Mouse (Mus musculus) lung, embryonic 15.5 days (tissue): ENCODE data around the gene Rtel1. TPM values are rescaled to one million over a fixed set of nuclear protein-coding genes. Genes with fewer than 3 reads are reported as not detected.

Experiments
- ATAC-seq: fragments of 200-750 bp; cut with Nextera tagmentation; 2 replicates; pipeline ENCODE4 v1.8.0; 2017; ENCODE audit warnings: moderate number of reproducible peaks, borderline replicate concordance; ENCODE audit not compliant: low FRiP score, low TSS enrichment; ENCODE audit errors: extremely low read depth
- H3K27ac ChIP-seq: fragments of 300-500 bp; sonication (generic); 2 replicates; pipeline ENCODE4 v1.5.1; 2015; ENCODE audit warnings: moderate library complexity, mild to moderate bottlenecking, inconsistent platforms
- H3K27me3 ChIP-seq: fragments of 300-500 bp; sonication (generic); 2 replicates; pipeline ENCODE4 v1.6.1; 2015; ENCODE audit warnings: inconsistent platforms
- H3K36me3 ChIP-seq: fragments of 300-500 bp; sonication (generic); 2 replicates; pipeline ENCODE4 v1.6.1; 2015; ENCODE audit warnings: inconsistent platforms
- H3K4me1 ChIP-seq: fragments of 300-500 bp; sonication (generic); 2 replicates; pipeline ENCODE4 v1.6.1; 2015; ENCODE audit warnings: inconsistent platforms
- H3K4me2 ChIP-seq: fragments of 300-500 bp; sonication (generic); 2 replicates; pipeline ENCODE4 v1.6.1; 2015; ENCODE audit warnings: inconsistent platforms, mild to moderate bottlenecking, moderate library complexity
- H3K4me3 ChIP-seq: fragments of 300-500 bp; sonication (generic); 2 replicates; pipeline ENCODE4 v1.5.1; 2015; ENCODE audit warnings: mild to moderate bottlenecking, inconsistent platforms
- H3K9ac ChIP-seq: fragments of 300-500 bp; sonication (generic); 2 replicates; pipeline ENCODE4 v1.6.1; 2015; ENCODE audit warnings: inconsistent platforms
- H3K9me3 ChIP-seq: fragments of 300-500 bp; sonication (generic); 2 replicates; pipeline ENCODE4 v1.6.1; 2016; ENCODE audit warnings: inconsistent platforms
- WGBS: fragments of 180-500 bp; shearing (Covaris S2); methylation state at CpG from one replicate; pipeline ENCODE4 v1.1.7; 2015; 5-methylcytosine and 5-hydroxymethylcytosine counted together
- polyA plus RNA-seq: library from polyadenylated mRNA; unstranded; fragments of >200 nt; fragmentation: Nextera tagmentation; extraction: Ambion mirVana; gene quantifications from 2 replicates; pipeline ENCODE4 v1.2.1, GENCODE M21; 2015

Gene Rtel1
- polyA plus RNA-seq, 1 experiment from 2014 or later: 51.2 TPM

GRCm38 (mm10) chr2:181391541-181391940 is 72.0 kb downstream of the Rtel1 start:
- H3K4me2 ChIP-seq: no peak overlapping the region
- no peak overlapping the region for H3K27ac ChIP-seq
- no peak overlapping the region for H3K4me3 ChIP-seq
- 68% methylated on average over 2 of the region's 2 CpGs for WGBS
- no peaks in the 10 kb centered on the region for H3K27me3 ChIP-seq
- no peak for ATAC-seq
- no peak overlapping the region for H3K9ac ChIP-seq
- H3K4me1 ChIP-seq: peaks cover 6% of the 10 kb centered on the region; the same call in 1 of the 2 replicates
- H3K36me3 ChIP-seq: 0 out of 2 replicates have a peak, but pooled peaks cover 9% of the 10 kb centered on the region
- no peaks in the 10 kb centered on the region for H3K9me3 ChIP-seq

GRCm38 (mm10) chr2:181392600-181393213 is 73.2 kb downstream of the Rtel1 start:
- H3K4me2 ChIP-seq: no peak overlapping the region
- H3K27ac ChIP-seq: no peak overlapping the region
- no peaks in the 10 kb centered on the region for H3K27me3 ChIP-seq
- H3K4me1 ChIP-seq: peaks cover 7% of the 10 kb centered on the region; the same call in 1 of the 2 replicates
- H3K9ac ChIP-seq: no peak overlapping the region
- 0 out of 2 replicates have a peak, but pooled peaks cover 6% of the 10 kb centered on the region for H3K36me3 ChIP-seq
- no peak overlapping the region for H3K4me3 ChIP-seq
- no peaks in the 10 kb centered on the region for H3K9me3 ChIP-seq
- WGBS: 21% methylated on average over 4 of the region's 4 CpGs
- 0 out of 2 replicates have a peak, but pooled peaks have one; percentile 60 for ATAC-seq

GRCm38 (mm10) chr2:181394086-181394485 is 74.5 kb downstream of the Rtel1 start:
- ATAC-seq: no peak
- Histone ChIP-seq H3K4me2 (no peak overlapping the region), H3K36me3 (0 out of 2 replicates have a peak, but pooled peaks cover 6% of the 10 kb centered on the region), H3K4me3 (no peak overlapping the region), H3K27me3 (no peaks in the 10 kb centered on the region), H3K4me1 (peaks cover 8% of the 10 kb centered on the region; the same call in 1 of the 2 replicates), H3K9me3 (no peaks in the 10 kb centered on the region), H3K27ac (no peak overlapping the region), H3K9ac (no peak overlapping the region)
- 95% methylated on average over 3 of the region's 3 CpGs for WGBS

GRCm38 (mm10) chr2:181397207-181397761 is 77.7 kb downstream of the Rtel1 start:
- Histone ChIP-seq H3K4me2 (no peak overlapping the region), H3K9ac (no peak overlapping the region), H3K36me3 (no peaks in the 10 kb centered on the region), H3K27me3 (no peaks in the 10 kb centered on the region), H3K4me3 (no peak overlapping the region), H3K4me1 (peaks cover 8% of the 10 kb centered on the region; the same call in 1 of the 2 replicates), H3K27ac (no peak overlapping the region; the same call in 1 of the 2 replicates), H3K9me3 (no peaks in the 10 kb centered on the region)
- 39% methylated on average over 5 of the region's 5 CpGs for WGBS
- ATAC-seq: peak; percentile 19; the same call in 1 of the 2 replicates

DNA sequence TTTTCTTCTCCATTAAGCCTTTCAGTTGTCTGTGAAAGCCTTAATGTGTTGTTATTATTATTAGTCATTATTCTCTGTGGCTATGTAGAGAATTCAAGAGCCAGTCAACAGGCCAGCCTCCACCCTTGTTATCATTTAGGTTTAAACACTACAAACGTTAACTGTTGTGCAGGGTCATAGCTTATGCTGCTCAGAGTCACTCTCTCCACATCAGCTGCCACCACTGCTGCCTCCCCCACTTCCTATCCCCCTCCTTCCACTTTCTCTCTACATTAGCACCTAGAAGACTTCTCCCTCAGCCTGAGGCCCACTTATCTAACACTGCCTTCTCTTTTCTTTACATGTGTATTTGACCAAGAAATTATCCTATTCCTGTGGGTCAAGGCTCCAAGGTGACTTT is 82.0 kb downstream of the Rtel1 start:
- H3K27me3 ChIP-seq: no peaks in the 10 kb centered on the region
- H3K4me1 ChIP-seq: peaks cover 8% of the 10 kb centered on the region; the same call in 1 of the 2 replicates
- no peaks in the 10 kb centered on the region for H3K9me3 ChIP-seq
- no peak overlapping the region for H3K27ac ChIP-seq
- no peaks in the 10 kb centered on the region for H3K36me3 ChIP-seq
- no peak overlapping the region for H3K4me3 ChIP-seq
- no peak overlapping the region for H3K9ac ChIP-seq
- H3K4me2 ChIP-seq: no peak overlapping the region
- WGBS: 7% methylated on average over 1 of the region's 1 CpGs
- ATAC-seq: no peak

GRCm38 (mm10) chr2:181403722-181404121 is 84.2 kb downstream of the Rtel1 start:
- no peak overlapping the region for H3K4me3 ChIP-seq
- H3K9ac ChIP-seq: no peak overlapping the region
- H3K27ac ChIP-seq: no peak overlapping the region
- H3K27me3 ChIP-seq: no peaks in the 10 kb centered on the region
- 78% methylated on average over 3 of the region's 3 CpGs for WGBS
- H3K4me2 ChIP-seq: no peak overlapping the region
- H3K9me3 ChIP-seq: no peaks in the 10 kb centered on the region
- H3K4me1 ChIP-seq: no peaks in the 10 kb centered on the region
- H3K36me3 ChIP-seq: no peaks in the 10 kb centered on the region
- ATAC-seq: no peak

Other genes with a start within 250 kb of the Rtel1 start
- gene Kcnq2, start 184.4 kb upstream of the Rtel1 start, polyA plus RNA-seq: 0.14 and 0.29 TPM in 2 replicates
- gene Eef1a2, start 162.7 kb upstream of the Rtel1 start, polyA plus RNA-seq: 0.31 and 0.54 TPM in 2 replicates
- 317 and 334 TPM in 2 replicates for gene Ppdpf, start 132.5 kb upstream of the Rtel1 start, polyA plus RNA-seq
- gene Ptk6, start 117.0 kb upstream of the Rtel1 start, polyA plus RNA-seq: 0.05 TPM in 2 replicates
- gene Srms, start 106.6 kb upstream of the Rtel1 start, polyA plus RNA-seq: 0.29 and 0.31 TPM in 2 replicates
- 0.25 and 0.32 TPM in 2 replicates for gene Fndc11, start 99.7 kb upstream of the Rtel1 start, polyA plus RNA-seq
- gene Helz2, start 77.7 kb upstream of the Rtel1 start, polyA plus RNA-seq: 2.6 and 3.1 TPM in 2 replicates
- gene Gmeb2, start 31.7 kb upstream of the Rtel1 start, polyA plus RNA-seq: 14.9 and 15.7 TPM in 2 replicates
- 3.0 and 7.7 TPM in 2 replicates for gene Stmn3, start 5.2 kb upstream of the Rtel1 start, polyA plus RNA-seq
- 39.0 and 40.7 TPM in 2 replicates for gene Zgpat, start 45.2 kb downstream of the Rtel1 start, polyA plus RNA-seq
- 61.8 and 66.7 TPM in 2 replicates for gene Arfrp1, start 45.7 kb downstream of the Rtel1 start, polyA plus RNA-seq
- 20.8 and 21.9 TPM in 2 replicates for gene Lime1, start 60.3 kb downstream of the Rtel1 start, polyA plus RNA-seq
- gene Zbtb46, start 139.7 kb downstream of the Rtel1 start, polyA plus RNA-seq: 12.5 and 14.6 TPM in 2 replicates
- 0.24 and 0.26 TPM in 2 replicates for gene Abhd16b, start 173.5 kb downstream of the Rtel1 start, polyA plus RNA-seq
- gene Tpd52l2, start 177.4 kb downstream of the Rtel1 start, polyA plus RNA-seq: 155 and 160 TPM in 2 replicates
- gene Dnajc5, start 200.7 kb downstream of the Rtel1 start, polyA plus RNA-seq: 84.8 and 87.4 TPM in 2 replicates